Mouse (Mus musculus) forebrain, embryonic 16.5 days (tissue): Measurements from ENCODE around the gene Pfn1. TPM values are rescaled to one million over a fixed set of nuclear protein-coding genes. Genes with fewer than 3 reads are reported as not detected.

Experiments used
- ATAC-seq: fragments of 200-750 bp; cut with Nextera tagmentation; 2 replicates; pipeline ENCODE4 v1.8.0; 2017; ENCODE audit warnings: mild to moderate bottlenecking, moderate library complexity
- H3K27ac ChIP-seq: fragments of 300-500 bp; sonication (generic); 2 replicates; pipeline ENCODE4 v1.5.1; 2014; ENCODE audit warnings: low read length, control low read depth
- H3K27me3 ChIP-seq: fragments of 300-500 bp; sonication (generic); replicated peaks from 2 replicates; pipeline ENCODE4 v1.6.1; 2014; ENCODE audit warnings: low read length; ENCODE audit not compliant: control insufficient read depth, insufficient read depth
- H3K36me3 ChIP-seq: fragments of 300-500 bp; sonication (generic); 2 replicates; pipeline ENCODE4 v1.6.1; 2014; ENCODE audit not compliant: control insufficient read depth, insufficient read depth
- H3K4me1 ChIP-seq: fragments of 300-500 bp; sonication (generic); replicated peaks from 2 replicates; pipeline ENCODE4 v1.6.1; 2014; ENCODE audit warnings: low read length; ENCODE audit not compliant: control insufficient read depth, insufficient read depth
- H3K4me2 ChIP-seq: fragments of 300-500 bp; sonication (generic); 2 replicates; pipeline ENCODE4 v1.6.1; 2014; ENCODE audit warnings: mild to moderate bottlenecking, low read length, control low read depth
- H3K4me3 ChIP-seq: fragments of 300-500 bp; sonication (generic); replicated peaks from 2 replicates; pipeline ENCODE4 v1.5.1; 2014; ENCODE audit warnings: mild to moderate bottlenecking, low read length, control low read depth
- H3K9ac ChIP-seq: fragments of 300-500 bp; sonication (generic); replicated peaks from 2 replicates; pipeline ENCODE4 v1.6.1; 2014; ENCODE audit warnings: low read depth, low read length, control low read depth
- H3K9me3 ChIP-seq: fragments of 300-500 bp; sonication (generic); 2 replicates; pipeline ENCODE4 v1.6.1; 2016; ENCODE audit warnings: low read length; ENCODE audit not compliant: control insufficient read depth
- WGBS: fragments of 180-500 bp; shearing (Covaris S2); extraction: QIAGEN DNeasy Blood & Tissue Kit; methylation state at CpG from one replicate; pipeline ENCODE4 v1.1.7; 2014; 5-methylcytosine and 5-hydroxymethylcytosine counted together
- polyA plus RNA-seq: library from polyadenylated mRNA; unstranded; fragments of >200 nt; fragmentation: Nextera tagmentation; extraction: Ambion mirVana; gene quantifications from 2 replicates; pipeline ENCODE4 v1.2.1, GENCODE M21; 2015

Gene Pfn1
- polyA plus RNA-seq, 1 experiment from 2014 or later: 642 TPM

- no peak for ATAC-seq
- WGBS: 76% methylated on average over 3 of the region's 3 CpGs
- Histone ChIP-seq H3K36me3 (no peaks in the 10 kb centered on the region), H3K9ac (no peak overlapping the region), H3K27me3 (no peaks in the 10 kb centered on the region), H3K9me3 (no peaks in the 10 kb centered on the region), H3K27ac (no peak overlapping the region), H3K4me3 (no peak overlapping the region), H3K4me1 (peaks cover 4% of the 10 kb centered on the region), H3K4me2 (no peak overlapping the region)
Observed at GRCm38 (mm10) chr11:70693504-70693903, 39.1 kb upstream of the Pfn1 start.

- H3K4me2 ChIP-seq: no peak overlapping the region
- H3K27ac ChIP-seq: no peak overlapping the region
- no peaks in the 10 kb centered on the region for H3K9me3 ChIP-seq
- peaks cover 17% of the 10 kb centered on the region for H3K4me1 ChIP-seq
- H3K4me3 ChIP-seq: no peak overlapping the region
- H3K27me3 ChIP-seq: no peaks in the 10 kb centered on the region
- H3K36me3 ChIP-seq: no peaks in the 10 kb centered on the region; the same call in 1 of the 2 replicates
- ATAC-seq: no peak
- H3K9ac ChIP-seq: no peak overlapping the region
- WGBS: 35% methylated on average over 4 of the region's 4 CpGs
Observed at GRCm38 (mm10) chr11:70689578-70689977, 35.1 kb upstream of the Pfn1 start.

- H3K27me3 ChIP-seq: no peaks in the 10 kb centered on the region
- peaks cover 17% of the 10 kb centered on the region for H3K4me1 ChIP-seq
- H3K9ac ChIP-seq: peak overlapping the region; percentile 91
- 0 out of 2 replicates have a peak overlapping the region, but pooled peaks have one; percentile 30 for H3K27ac ChIP-seq
- peak overlapping the region; percentile 80 for H3K4me3 ChIP-seq
- H3K4me2 ChIP-seq: peak overlapping the region; percentile 67
- H3K36me3 ChIP-seq: peaks cover 5% of the 10 kb centered on the region
- H3K9me3 ChIP-seq: no peaks in the 10 kb centered on the region
- no peak for ATAC-seq
- WGBS: 11% methylated on average over 8 of the region's 8 CpGs
Observed at GRCm38 (mm10) chr11:70688372-70688771, 33.9 kb upstream of the Pfn1 start.

- Histone ChIP-seq H3K9ac (peak within 1 kb of the TSS; percentile 91), H3K4me3 (peak within 1 kb of the TSS; percentile 80), H3K36me3 (peaks cover 6% of the 10 kb centered on the region), H3K4me2 (peak within 1 kb of the TSS; percentile 67), H3K27me3 (no peaks in the 10 kb centered on the region), H3K4me1 (peaks cover 17% of the 10 kb centered on the region), H3K9me3 (no peaks in the 10 kb centered on the region), H3K27ac (peak within 1 kb of the TSS; percentile 80)
- WGBS: 0% methylated on average over 37 of the region's 55 CpGs
- peak; percentile 81 for ATAC-seq
Observed at GRCm38 (mm10) chr11:70687601-70688199, 33.3 kb upstream of the Pfn1 start, which contains the start of gene Camta2. Camta2 (minus strand) TSS chr11:70688105.

- no peaks in the 10 kb centered on the region for H3K27me3 ChIP-seq
- peak overlapping the region; percentile 80 for H3K27ac ChIP-seq
- peak overlapping the region; percentile 91 for H3K9ac ChIP-seq
- H3K4me3 ChIP-seq: peak overlapping the region; percentile 80
- 5% methylated on average over 16 of the region's 16 CpGs for WGBS
- peak overlapping the region; percentile 67 for H3K4me2 ChIP-seq
- ATAC-seq: peak; percentile 77
- H3K4me1 ChIP-seq: peaks cover 23% of the 10 kb centered on the region
- peaks cover 6% of the 10 kb centered on the region for H3K36me3 ChIP-seq
- H3K9me3 ChIP-seq: no peaks in the 10 kb centered on the region
Observed at GRCm38 (mm10) chr11:70686901-70687566, 32.6 kb upstream of the Pfn1 start.

- Histone ChIP-seq H3K4me3 (no peak overlapping the region), H3K36me3 (peaks cover 12% of the 10 kb centered on the region), H3K27ac (no peak overlapping the region), H3K4me1 (peaks cover 23% of the 10 kb centered on the region), H3K4me2 (no peak overlapping the region), H3K9me3 (no peaks in the 10 kb centered on the region), H3K9ac (no peak overlapping the region), H3K27me3 (no peaks in the 10 kb centered on the region)
- no peak for ATAC-seq
- WGBS: 89% methylated on average over 5 of the region's 5 CpGs
Observed at GRCm38 (mm10) chr11:70683640-70684039, 29.2 kb upstream of the Pfn1 start.

GRCm38 (mm10) chr11:70681897-70682581 lies 27.6 kb upstream of the Pfn1 start:
- Histone ChIP-seq H3K27ac (peak overlapping the region; percentile 71), H3K4me2 (peak overlapping the region; percentile 24; the same call in 1 of the 2 replicates), H3K27me3 (no peaks in the 10 kb centered on the region), H3K4me1 (peaks cover 16% of the 10 kb centered on the region), H3K9me3 (no peaks in the 10 kb centered on the region), H3K9ac (0 out of 2 replicates have a peak overlapping the region, but pooled peaks have one; percentile 39), H3K36me3 (peaks cover 12% of the 10 kb centered on the region), H3K4me3 (no peak overlapping the region)
- WGBS: 14% methylated on average over 11 of the region's 11 CpGs
- peak; percentile 86 for ATAC-seq

GRCm38 (mm10) chr11:70681170-70681569 lies 26.7 kb upstream of the Pfn1 start:
- peaks cover 9% of the 10 kb centered on the region for H3K4me1 ChIP-seq
- no peak overlapping the region for H3K9ac ChIP-seq
- ATAC-seq: no peak
- H3K9me3 ChIP-seq: no peaks in the 10 kb centered on the region
- H3K4me2 ChIP-seq: no peak overlapping the region
- peaks cover 12% of the 10 kb centered on the region for H3K36me3 ChIP-seq
- 68% methylated on average over 12 of the region's 12 CpGs for WGBS
- no peak overlapping the region for H3K4me3 ChIP-seq
- no peak overlapping the region for H3K27ac ChIP-seq
- H3K27me3 ChIP-seq: no peaks in the 10 kb centered on the region

GRCm38 (mm10) chr11:70679894-70680293 lies 25.4 kb upstream of the Pfn1 start:
- ATAC-seq: no peak
- H3K27ac ChIP-seq: no peak overlapping the region
- no peaks in the 10 kb centered on the region for H3K9me3 ChIP-seq
- H3K4me3 ChIP-seq: no peak overlapping the region
- WGBS: 92% methylated on average over 8 of the region's 8 CpGs
- H3K27me3 ChIP-seq: no peaks in the 10 kb centered on the region
- peaks cover 9% of the 10 kb centered on the region for H3K4me1 ChIP-seq
- H3K4me2 ChIP-seq: no peak overlapping the region
- no peak overlapping the region for H3K9ac ChIP-seq
- peaks cover 12% of the 10 kb centered on the region for H3K36me3 ChIP-seq
